Mouse (Mus musculus) telencephalon, adult 2 months (tissue): Measurements from ENCODE around the gene Zbtb11.
A peak's percentile ranks its signal among the peaks of the same experiment; 100 is the strongest.
"Not testable (repeated sequence)": the region's sequence is repeated elsewhere in the genome, so short reads cannot be mapped to it uniquely, and the experiment has no call there.

ENCODE experiments used
- DNase-seq: peaks from one replicate; pipeline ENCODE4 v3.0.0-alpha.2; 2011; ENCODE audit warnings: low read depth, low spot score

Zbtb11 gene

DNA sequence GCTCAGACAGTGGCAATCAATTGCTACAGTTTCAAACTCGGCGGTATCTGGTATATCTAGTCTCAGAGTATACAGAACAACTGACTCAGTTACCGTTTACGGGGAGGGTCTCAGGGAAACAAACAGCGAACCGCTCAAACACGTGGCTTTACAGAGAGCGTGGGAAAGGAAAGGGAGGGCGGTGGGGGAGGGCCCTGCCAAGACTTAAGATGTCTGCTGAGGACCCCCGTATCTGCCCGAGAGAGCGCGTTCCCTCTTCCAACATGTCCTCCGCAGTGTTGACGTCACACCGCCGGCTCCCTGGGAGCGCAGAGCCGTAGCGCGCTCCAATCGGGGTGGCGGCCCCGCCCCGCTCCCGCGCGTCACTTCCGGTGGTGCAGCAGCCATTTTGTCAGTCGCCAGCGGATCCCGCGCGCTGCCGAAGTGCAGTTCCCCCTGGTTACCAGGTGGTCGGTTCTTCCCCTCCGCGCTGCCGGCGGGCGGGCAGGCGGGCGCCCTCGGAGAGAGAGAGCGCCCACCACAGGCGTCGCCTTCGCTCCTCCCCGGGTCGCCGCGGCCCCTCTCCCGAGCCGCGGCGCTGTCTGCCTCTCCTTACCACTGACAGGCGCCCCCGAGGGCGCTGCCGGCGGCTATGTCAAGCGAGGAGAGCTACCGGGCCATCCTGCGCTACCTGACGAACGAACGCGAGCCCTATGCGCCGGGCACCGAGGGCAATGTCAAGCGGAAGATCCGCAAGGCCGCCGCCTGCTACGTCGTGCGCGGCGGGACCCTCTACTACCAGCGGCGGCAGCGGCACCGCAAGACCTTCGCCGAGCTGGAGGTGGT lies at the start of gene Zbtb11:
Gene Zbtb11, plus strand, starts transcription at position 453 of the 825 bp plus-strand sequence.
- peak; percentile 98 for DNase-seq

DNA sequence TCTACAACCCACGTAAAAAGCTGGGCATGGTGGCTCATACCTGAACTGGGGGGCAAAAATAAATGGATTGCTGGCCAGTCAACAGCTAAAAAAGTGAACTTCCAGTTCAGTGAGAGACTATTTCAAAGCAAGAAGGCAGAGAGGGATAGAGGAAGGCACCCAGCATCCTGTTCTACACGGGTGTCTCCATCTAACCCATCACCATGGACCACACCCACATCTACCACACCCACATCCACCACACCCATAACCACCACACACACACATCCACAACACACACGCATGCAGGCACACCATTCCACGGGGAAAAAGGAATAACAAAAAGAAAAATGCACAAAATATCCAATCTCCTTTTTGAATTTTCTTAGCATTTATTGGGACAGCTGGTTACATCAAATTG lies 49.7 kb upstream of the Zbtb11 start:
- no peak for DNase-seq

DNA sequence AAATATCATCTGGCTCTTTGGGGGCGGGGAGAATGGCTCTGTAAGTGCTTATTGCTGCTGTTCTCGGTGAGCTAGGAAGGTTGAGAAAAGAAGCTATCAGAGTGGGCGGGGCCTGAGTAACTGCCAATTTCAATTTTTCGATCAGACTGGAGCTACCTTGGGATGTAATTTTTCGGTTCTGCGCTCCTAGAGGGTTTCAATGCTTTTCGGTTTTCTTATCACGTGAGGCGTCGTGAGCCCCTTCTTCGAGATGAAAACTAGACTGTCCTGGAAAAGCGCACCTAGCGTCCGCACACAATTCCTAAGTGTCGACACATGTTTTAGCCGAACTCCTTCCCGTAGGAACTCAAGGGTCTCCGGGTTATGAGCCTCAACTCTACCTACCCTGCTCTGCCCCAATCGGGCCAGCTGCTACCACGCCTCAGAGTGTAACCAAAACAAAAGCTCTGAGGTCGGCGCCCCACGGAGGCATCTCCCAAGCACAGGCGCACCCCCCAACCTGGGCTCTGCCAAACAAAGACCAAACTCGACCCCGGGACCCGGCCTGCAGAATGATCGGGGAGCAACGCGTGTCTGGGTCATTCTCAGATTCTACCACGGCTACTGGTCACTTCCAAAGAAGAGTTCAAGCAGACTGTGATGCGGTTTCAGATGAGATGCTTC lies 39.9 kb upstream of the Zbtb11 start:
- peak; percentile 40 for DNase-seq

DNA sequence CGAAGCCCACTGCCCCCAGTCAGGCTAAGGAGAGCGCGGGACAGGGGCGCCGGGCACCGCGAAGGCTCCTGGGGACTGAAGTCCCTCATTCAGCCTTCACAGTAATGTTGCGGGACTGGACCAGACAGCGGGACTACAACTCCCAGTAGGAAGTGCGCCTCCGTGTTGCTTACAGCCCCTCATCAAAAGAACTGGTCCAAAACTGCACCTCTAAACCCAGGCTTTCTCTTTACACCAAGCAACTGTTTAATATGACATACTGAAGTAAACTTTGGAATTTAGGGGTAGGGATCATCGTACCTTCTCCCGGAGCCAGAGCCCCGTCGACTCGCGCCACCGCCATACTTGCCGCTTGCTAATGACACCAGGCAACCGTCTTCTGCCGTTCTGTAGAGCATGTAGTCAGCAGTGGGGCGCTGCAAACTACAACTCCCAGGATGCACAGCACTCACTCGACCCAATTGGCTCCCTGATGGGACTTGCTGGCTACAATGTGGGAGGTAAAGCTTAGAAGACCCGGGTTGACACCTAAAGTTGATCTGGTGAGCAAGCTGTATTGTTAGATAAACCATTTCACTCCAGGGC lies 39.1 kb upstream of the Zbtb11 start, which contains the start of gene Cep97:
Gene Cep97, minus strand, starts transcription at position 403 of the 585 bp plus-strand sequence.
- DNase-seq, result peak; percentile 96

DNA sequence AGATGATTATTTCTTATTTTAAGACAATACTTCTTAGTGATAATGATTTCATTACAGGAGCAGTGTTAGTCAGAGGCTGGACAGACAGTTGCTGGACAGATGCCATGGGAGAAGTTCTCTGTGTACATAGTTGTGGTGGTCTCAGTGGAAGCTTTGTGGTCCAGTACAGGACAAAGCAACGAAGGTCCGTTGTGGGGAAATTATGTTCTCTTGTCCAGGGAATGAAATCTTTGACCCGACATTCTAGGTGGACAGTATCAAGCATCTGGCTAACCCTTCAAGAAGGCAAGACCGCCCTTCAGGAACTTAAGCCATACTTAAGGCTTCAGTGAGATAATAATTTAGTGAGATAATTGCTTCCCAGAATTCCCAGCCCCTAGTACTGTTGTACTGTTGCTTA lies 34.9 kb upstream of the Zbtb11 start:
- DNase-seq, result no peak

DNA sequence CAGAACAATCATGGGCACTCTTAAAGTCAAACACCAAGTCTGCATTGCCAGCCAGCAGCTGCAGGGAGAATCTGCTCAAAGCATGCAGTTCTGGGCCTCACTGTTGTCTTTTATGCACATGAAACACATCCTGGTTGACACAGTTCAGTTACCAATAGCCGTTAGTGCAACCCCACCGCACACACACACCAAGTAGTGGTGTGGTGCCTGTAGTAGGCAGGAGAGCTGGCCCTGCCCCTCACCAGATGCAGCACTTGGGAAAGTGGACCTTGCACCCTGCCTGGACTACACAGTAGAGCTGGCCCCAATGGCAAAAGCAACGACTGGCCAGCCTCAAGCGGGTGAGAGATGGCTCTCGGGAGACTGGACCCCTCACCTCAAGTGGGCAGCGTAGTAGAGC lies 34.0 kb upstream of the Zbtb11 start:
- no peak for DNase-seq

DNA sequence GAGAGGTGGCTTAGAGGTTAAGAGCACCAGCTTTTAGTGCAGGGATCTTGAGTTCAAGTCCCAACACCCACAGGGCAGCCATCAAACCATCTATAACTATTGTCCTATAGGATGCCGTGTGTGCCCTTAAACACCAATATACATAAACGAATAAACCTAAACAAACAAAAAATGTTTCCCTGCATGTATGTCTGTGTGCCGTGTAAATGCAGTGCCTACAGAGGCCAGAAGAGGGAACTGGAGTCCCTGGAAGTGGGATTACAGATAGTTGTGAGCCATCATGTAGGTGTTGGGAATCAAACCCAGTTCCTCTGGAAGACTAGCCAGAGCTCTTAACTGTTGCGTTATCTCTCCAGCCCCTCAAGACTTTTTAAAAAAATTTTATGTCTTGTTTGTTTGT lies 32.9 kb upstream of the Zbtb11 start:
- DNase-seq, result no peak

DNA sequence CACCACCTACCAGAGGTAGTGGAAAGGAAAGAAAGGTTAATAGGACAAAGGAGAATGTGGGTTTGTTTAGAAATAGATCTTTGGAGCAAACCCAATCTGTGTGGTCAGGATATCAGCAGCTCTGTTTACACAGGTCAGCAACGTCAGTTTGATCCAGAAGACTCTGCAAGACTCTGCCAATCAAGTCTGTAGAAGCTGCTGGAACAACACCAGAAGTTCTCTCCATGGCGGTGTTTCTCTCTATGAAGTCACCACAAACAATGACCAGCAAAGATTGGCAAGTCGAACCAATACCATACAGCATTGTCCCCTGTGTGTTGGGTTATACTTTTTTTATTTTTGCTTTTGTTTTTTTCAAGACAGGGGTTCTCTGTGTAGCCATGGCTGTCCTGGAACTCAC lies 26.4 kb upstream of the Zbtb11 start:
- no peak for DNase-seq

DNA sequence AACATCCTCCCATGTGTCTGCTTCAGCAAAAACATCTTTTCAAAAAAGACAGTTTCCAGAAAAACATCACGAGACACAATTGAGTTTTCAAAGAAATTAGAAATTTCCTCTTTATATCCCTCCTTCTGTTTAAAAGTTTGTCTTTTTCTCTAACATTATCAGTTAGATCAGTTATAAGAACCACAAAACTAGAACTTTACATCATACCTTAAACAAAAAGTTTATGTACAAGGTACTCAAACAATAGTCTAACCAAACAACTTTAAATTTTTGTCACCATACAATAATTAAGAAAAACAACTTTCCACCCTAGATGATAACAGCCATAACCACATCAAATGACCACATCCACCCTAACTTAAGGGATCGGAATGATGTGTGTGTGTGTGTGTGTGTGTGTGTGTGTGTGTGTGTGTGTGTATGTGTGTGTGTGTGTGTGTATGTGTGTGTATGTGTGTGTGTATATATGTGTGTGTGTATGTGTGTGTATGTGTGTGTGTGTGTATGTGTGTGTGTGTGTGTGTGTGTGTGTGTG lies 25.7 kb upstream of the Zbtb11 start:
- not testable (repeated sequence) for DNase-seq

DNA sequence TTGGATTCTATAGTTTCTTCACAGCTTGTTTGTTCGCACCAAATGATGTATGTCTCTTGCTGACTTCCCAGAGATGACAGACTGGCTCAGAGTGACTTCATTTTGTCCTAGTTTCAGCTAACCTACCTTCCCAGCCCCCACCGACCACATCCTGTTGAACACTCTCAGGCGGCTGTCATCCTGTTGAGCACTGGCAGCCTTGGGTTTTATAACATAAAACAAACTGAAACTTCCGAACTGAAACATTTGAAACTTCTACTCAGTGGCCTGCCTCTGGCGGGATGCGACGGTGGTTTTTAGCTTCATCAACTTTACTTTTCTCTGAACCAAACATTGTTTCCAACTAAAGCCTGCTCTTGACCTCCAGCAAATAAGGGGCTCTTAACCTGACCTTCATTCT lies 24.7 kb upstream of the Zbtb11 start:
- no peak for DNase-seq

DNA sequence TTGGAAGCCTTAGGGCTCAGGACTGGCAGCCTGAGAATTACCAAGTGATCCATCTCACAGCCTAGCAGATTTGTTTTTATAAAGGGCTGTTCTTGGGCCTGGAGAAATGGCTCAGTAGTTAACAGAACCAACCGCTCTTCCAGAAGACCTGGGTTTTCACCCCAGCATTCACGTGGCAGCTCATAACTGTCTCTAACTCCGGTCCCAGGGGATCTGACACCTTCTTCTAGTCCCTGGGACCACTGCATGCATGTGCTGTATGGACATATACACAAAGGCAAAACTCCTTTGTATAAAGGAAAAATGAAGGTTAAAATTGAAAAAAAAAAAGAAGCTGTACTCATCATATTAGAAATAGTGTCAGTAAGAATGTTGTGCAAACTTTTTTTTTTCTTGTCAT lies 23.2 kb upstream of the Zbtb11 start:
- no peak for DNase-seq

DNA sequence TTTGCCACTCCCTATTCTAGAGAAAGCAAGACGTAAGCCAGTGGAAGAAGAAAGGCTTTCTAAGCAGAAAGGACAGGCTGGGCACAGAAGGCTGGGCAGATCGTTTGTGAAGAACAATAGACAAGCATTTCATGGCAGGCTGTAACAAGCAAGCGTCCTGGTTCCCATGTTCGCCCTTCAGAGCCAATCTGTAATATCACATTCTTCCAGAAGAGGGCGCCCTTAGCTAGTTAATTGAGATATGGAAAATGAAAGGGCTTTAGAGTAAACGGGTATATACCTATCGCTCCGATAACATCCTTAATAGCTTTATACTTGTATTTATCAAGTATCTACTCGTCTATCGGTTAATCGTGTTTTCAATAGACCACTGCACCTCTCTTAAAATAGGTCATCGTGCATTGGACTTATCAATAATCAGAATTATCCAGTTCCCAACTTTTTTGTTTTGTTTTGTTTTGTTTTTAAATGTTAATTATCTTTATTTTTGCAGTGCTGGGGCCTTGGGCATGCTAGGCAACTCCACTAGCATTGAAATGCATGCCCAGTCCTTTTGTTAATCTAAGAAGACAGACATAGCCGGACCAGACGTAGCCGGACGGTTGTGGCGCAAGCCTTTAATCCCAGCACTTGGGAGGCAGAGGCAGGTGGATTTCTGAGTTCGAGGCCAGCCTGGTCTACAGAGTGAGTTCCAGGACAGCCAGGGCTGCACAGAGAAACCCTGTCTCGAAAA lies 22.6 kb upstream of the Zbtb11 start:
- peak; percentile 77 for DNase-seq

DNA sequence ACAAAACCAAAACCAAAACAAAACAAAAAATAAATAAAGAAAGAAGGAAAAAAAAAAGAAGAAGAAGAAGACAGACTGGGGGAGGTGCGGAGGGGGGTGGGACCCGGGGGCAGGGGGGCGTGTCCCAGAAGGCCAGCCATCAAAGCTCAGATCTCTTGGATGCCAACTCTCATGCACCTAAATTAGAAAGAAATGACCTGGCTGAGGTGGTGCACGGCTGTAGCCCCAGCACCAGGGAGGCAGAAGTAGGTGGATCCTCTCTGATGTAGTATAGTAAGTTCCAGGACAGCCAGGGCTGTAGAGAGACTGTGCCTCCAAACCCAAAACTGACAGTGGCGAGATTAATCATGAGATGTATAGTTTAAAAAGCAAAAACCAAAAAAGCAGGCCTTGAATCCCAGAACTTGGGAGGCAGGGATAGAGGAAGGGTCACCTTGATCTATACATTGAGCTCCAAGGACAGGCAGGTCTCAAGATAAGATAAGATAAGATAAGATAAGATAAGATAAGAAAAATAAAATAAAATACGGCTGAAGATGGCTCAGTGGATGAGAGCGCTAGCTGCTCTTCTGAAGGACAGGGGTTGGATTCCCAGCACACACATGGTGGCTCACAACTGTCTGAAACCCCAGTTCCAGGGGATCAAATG lies 21.9 kb upstream of the Zbtb11 start:
- no peak for DNase-seq

DNA sequence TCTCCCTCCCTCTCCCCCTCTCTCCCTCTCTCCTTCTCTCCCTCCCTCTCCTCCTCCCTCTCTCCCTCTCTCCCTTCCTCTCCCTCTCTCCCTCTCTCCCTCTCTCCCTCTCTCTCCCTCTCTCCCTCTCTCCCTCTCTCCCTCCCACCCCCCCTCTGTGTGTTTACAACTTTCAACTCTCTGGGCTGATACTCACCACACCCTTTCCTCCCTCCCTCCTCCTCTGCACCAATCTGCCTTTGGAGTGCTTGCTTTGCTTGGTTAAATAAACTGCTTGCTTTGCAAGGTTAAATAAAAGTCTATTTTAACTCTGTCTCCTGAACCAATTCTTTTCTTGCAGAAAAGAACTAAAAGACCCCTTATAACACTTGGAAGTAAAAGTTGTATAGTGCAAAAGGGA lies 20.9 kb upstream of the Zbtb11 start:
- no peak for DNase-seq

DNA sequence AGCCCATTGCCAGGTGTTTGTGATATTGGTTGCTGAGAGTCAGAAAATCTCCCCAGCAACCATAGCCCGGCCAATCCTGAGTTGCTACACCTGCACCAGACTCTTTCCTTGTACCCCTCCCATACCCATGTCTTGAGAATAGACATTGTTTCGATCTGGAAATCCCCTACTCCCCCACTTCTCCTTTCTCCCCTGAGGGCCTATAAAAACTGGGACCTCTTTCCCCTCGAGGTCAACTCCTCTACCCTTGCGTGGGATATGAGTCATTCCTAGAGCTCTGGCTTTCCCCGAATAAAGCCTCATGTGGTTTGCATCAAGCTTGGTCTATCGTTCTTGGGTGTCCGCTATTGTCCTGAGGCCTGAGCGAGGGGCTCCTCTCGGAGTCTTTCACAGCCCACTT lies 19.5 kb upstream of the Zbtb11 start:
- not testable (repeated sequence) for DNase-seq

DNA sequence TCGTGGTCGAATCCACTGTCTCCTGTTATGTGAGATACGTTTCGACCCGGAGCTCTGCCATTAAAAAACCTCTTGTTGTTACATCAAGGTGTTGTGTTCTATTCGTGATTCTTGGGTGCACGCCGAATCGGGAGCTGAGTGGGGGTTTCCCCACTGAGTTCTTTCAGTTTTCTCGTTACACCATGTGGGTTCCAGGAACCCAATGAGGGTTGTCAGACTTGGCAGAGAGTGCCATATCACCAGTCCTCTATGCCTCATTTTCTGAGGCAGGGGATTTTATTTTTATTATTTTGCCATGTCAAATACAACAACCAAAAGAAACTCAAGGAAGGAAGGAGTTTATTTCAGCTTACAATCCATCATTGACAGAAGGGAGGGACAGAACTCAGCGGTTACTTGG lies 10.6 kb upstream of the Zbtb11 start:
- DNase-seq, result not testable (repeated sequence)

DNA sequence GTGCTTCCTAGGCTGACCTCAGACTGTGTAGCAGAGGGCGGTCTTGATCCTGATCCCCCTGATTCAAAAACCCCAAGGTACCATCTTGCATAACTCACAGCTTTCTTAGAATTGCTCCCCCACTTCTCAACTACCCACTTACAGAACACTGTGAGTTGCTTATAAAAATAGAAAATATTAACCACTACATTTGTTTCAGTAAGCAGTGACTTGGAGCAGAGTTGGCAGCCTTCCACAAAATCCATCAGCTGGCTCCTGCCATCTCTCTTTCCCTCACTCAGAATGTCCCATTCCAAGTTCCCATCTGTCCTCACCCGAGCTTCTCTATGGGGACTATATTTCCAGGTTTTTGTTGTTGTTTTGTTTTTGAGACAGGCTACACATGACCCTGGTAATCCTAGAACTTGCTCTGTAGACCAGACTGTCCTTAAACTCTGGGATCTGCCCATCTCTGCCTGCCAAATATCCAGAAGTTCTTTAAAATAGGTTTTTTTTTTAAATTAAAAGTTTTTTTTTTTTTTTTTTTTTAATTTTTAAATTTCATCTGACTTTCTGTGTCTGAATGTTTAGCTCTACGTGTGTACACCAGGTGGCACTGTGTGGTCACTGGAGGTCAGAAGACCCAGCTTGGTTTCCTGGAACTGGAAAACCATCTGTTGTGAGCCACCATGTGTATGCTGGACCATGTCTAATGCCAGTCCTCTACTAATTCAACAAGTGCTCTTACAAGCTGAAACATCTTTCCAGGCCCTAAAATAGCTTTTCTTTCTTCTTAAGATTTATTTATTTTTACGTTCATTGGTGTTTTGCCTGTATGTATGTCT lies 9.3 kb upstream of the Zbtb11 start:
- DNase-seq, result no peak

DNA sequence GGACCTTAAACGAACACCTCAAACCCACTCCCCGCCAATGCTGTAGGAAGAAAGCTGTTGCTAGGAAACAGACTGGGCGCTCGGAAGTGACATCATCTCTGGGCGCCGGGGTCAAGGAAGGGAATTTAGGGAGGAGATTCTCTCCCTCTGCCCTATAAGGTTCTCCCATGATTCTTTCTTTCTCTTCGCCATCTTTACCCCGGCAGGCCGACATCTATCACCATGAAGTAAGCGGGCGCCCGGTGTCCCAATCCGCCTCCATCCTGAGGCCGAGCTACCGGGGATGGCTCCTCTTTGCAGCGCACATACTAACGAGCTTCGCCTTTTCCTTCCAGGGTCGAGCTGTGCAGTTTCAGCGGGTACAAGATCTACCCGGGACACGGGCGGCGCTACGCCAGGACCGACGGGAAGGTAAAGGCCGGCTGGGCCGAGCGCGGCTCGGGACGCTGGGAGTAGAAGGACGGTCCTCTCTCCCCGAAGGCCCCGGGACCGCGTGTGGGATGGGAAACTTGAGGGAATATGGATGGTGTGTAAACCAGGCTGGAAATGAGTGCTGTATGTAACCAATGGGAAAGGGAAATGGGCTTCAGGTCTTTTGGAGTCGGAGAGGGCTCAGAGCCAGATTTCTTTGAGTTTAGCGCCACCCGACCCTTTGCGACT lies 7.3 kb upstream of the Zbtb11 start, which contains the start of gene Rpl24:
Gene Rpl24, plus strand, starts transcription at position 64 of the 660 bp plus-strand sequence.
- DNase-seq, result peak; percentile 95

DNA sequence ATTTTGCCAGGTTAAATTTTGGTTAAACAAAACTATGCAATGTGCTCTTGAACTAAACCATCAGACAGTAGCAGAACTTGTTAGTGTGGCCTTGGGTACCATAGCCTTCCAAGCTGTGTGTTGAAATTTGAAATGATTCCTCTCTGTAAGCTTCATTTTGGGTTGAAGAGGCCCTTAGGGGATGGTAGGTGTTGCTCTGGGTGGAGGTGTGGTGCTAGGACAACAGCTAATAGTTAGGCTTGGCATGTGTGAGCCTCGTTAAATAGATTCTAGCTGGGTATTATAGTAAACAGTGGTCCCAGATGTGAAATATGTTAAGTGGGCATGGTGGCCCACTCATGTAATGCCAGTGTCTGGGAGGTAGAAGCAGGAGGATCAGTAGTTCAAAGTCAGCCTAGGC lies 6.5 kb upstream of the Zbtb11 start:
- DNase-seq, result no peak

DNA sequence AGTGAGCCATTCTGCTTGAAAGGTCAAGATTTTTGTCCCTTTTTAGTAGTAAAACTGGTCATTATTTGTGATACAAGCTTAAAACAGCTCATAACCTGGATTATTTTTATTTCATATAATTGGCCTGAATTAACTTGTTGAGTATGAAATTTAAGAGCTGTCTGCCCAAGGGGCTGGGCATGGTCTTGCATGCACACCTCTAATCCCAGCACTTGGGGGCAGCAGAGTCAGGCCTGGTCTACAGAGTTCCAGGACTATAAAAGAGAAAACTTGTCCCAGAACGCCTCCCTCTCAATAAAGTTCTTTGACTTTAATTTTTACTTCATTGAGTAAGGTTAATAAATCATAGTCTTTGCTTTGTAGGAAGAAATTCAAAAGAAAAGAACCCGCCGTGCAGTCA lies 4.5 kb upstream of the Zbtb11 start:
- no peak for DNase-seq
